In the genomic region with DNA sequence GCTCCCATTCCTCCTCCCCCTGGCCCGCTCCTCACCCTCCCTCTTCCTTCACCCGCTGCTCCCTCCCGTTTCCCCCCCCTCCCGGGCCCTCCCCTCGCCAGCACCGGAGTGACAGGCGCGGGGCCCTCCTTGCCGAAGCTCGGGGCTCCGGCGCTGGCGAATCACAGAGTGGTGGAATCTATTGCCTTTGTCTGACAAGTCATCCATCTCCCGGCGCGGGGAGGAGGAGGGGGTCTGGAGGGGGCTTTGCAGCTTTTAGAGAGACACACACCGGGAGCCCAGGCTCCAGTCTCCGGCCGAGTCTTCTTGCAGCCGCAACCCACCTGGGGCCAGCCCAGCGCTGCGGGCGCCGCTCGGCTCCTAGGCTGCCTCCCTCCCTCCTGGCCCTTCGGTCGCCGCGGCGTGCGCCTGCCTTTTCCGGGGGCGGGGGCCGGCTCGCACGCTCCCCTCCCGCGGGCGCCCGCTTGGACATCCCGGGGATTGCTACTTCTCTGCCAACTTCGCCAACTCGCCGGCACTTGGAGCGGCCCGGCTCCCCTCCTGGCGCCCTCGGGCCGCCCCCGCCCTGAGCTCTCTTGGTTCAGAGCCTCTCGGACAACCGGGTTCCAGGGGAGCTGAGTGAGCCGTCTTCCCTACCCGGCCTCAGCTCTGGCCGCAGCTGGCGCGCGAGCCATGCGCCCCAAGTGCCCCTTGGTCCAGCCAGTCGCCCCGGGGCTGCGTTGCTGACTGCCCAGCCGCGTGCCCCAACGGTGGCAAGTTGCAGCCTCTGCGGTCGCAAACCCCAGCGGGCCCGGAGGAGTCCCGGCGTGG, we compare ENCODE assay signal across 8 mouse cellular contexts. TPM values are rescaled to one million over a fixed set of nuclear protein-coding genes. Genes with fewer than 3 reads are reported as not detected.
DNase-seq lines count a peak whose midpoint lies in the region; ATAC-seq and TF ChIP-seq lines count a peak whose summit lies in the region.

No protein-coding gene starts in this region.

- in situ Hi-C loops in CH12.LX (cut with MboI; ENCODE audit: low pct_ligation_motif_present, low pct_unique_long_range_greater_than_20kb, low sequenced_read_pairs): loop anchor here (25.0 kb wide), 1 partner anchor 131 kb away; no protein-coding TSS in a partner anchor

- peaks cover 31% of the 10 kb centered on the region for H3K9me3 ChIP-seq in CH12.LX (replicated peaks; ENCODE audit: low read length)
- H3K9me3 ChIP-seq in hindbrain, embryonic 10.5 days: no peaks in the 10 kb centered on the region
- no peaks in the 10 kb centered on the region for H3K9me3 ChIP-seq in limb, embryonic 13.5 days
- no peaks in the 10 kb centered on the region for H3K9me3 ChIP-seq in stomach, postnatal 0 days (ENCODE audit: control insufficient read depth, low read length)

- peak overlapping the region; percentile 87 for H3K4me2 ChIP-seq in CH12.LX (ENCODE audit: insufficient read depth, low read depth, poor library complexity, severe bottlenecking)
- H3K4me2 ChIP-seq in limb, embryonic 13.5 days (replicated peaks): peak overlapping the region; percentile 68
- peak overlapping the region; percentile 54 for H3K4me2 ChIP-seq in stomach, postnatal 0 days (replicated peaks; ENCODE audit: low read depth)

- under 1% methylated on average over 71 of the region's 71 CpGs for WGBS in hindbrain, embryonic 10.5 days
- under 1% methylated on average over 68 of the region's 71 CpGs for WGBS in limb, embryonic 13.5 days
- WGBS in stomach, postnatal 0 days: under 1% methylated on average over 52 of the region's 71 CpGs

- no peak for TF ChIP-seq POLR2A in CH12.LX (IDR thresholded peaks at IDR 0.05; ENCODE audit: low read depth, low read length)

- no peaks in the 10 kb centered on the region for H3K79me2 ChIP-seq in CH12.LX (replicated peaks; ENCODE audit: control insufficient read depth, extremely low read depth, insufficient read depth, poor library complexity, severe bottlenecking)

- peaks cover 0 to 16% of the 10 kb centered on the region in 2 experiments; a peak in 2 of 4 replicates for H3K4me1 ChIP-seq in CH12.LX (ENCODE audit: control insufficient read depth in 1 of 2, insufficient read depth in 2 of 2)
- H3K4me1 ChIP-seq in hindbrain, embryonic 10.5 days (replicated peaks): peaks cover 78% of the 10 kb centered on the region
- H3K4me1 ChIP-seq in limb, embryonic 13.5 days: peaks cover 27% of the 10 kb centered on the region
- H3K4me1 ChIP-seq in stomach, postnatal 0 days (replicated peaks; ENCODE audit: control insufficient read depth, insufficient read depth): no peaks in the 10 kb centered on the region

- no peaks in the 10 kb centered on the region for H3K36me3 ChIP-seq in CH12.LX (replicated peaks in 1 of 2; ENCODE audit: control insufficient read depth in 1 of 2, insufficient read depth in 1 of 2, low read length in 1 of 2)
- no peaks in the 10 kb centered on the region for H3K36me3 ChIP-seq in hindbrain, embryonic 10.5 days
- H3K36me3 ChIP-seq in limb, embryonic 13.5 days: no peaks in the 10 kb centered on the region
- H3K36me3 ChIP-seq in stomach, postnatal 0 days (ENCODE audit: control insufficient read depth, insufficient read depth, low read length): no peaks in the 10 kb centered on the region

- peak overlapping the region in 2 of 3 experiments; percentile 36 to 64 for H3K4me3 ChIP-seq in CH12.LX (replicated peaks in 1 of 3; ENCODE audit: low read depth in 2 of 3, low read length in 2 of 3, poor library complexity in 1 of 3)
- H3K4me3 ChIP-seq in hindbrain, embryonic 10.5 days: peak overlapping the region; percentile 51
- H3K4me3 ChIP-seq in limb, embryonic 13.5 days: peak overlapping the region; percentile 41
- H3K4me3 ChIP-seq in stomach, postnatal 0 days (ENCODE audit: low read depth, low read length): peak overlapping the region; percentile 31

- H3K27ac ChIP-seq in CH12.LX (ENCODE audit: insufficient read depth, low read depth): no peak overlapping the region
- H3K27ac ChIP-seq in hindbrain, embryonic 10.5 days: peak overlapping the region; percentile 86
- no peak overlapping the region for H3K27ac ChIP-seq in limb, embryonic 13.5 days
- H3K27ac ChIP-seq in stomach, postnatal 0 days (replicated peaks): no peak overlapping the region

- no peak for TF ChIP-seq EP300 in CH12.LX (IDR thresholded peaks at IDR 0.05; ENCODE audit: low read length)
- no peak for TF ChIP-seq EP300 in stomach, postnatal 0 days (optimal IDR thresholded peaks at IDR 0.05)

- DNase-seq in CH12.LX (ENCODE audit: extremely low read depth) (no peak), R1 (ENCODE audit: low read depth, low spot score) (peak; percentile 68)
- peak; percentile 88 for DNase-seq in hindbrain, embryonic 10.5 days (ENCODE audit: low spot score)
- DNase-seq in stomach, postnatal 0 days (ENCODE audit: low spot score): no peak
- no peak for DNase-seq in cerebellum, adult 11-12 months

- no peak for ATAC-seq in limb, embryonic 13.5 days (ENCODE audit: low FRiP score, low read depth)
- no peak for ATAC-seq in stomach, postnatal 0 days (ENCODE audit: low FRiP score, low TSS enrichment)
- no peak for ATAC-seq in frontal cortex, adult (ENCODE audit: low TSS enrichment)
- ATAC-seq in CD4-positive, CD25-positive, alpha-beta regulatory T cell, adult 4 months: no peak

- dilution Hi-C loops in CH12.LX (cut with MboI; ENCODE audit: extremely low pct_ligation_motif_present, extremely low pct_unique_long_range_greater_than_20kb, low sequenced_read_pairs): no loop called here

- peaks cover 92% of the 10 kb centered on the region for H3K27me3 ChIP-seq in CH12.LX (replicated peaks)
- H3K27me3 ChIP-seq in hindbrain, embryonic 10.5 days (ENCODE audit: insufficient read depth, poor library complexity, severe bottlenecking): peaks cover 100% of the 10 kb centered on the region
- peaks cover 98% of the 10 kb centered on the region for H3K27me3 ChIP-seq in limb, embryonic 13.5 days
- peaks cover 39% of the 10 kb centered on the region for H3K27me3 ChIP-seq in stomach, postnatal 0 days (ENCODE audit: control insufficient read depth, insufficient read depth, low read length)

- TF ChIP-seq CTCF in CH12.LX (conservative IDR thresholded peaks at IDR 0.05 in 1 of 2, IDR thresholded peaks at IDR 0.05 in 1 of 2; ENCODE audit: low read depth in 2 of 2, low read length in 2 of 2): no peak
- TF ChIP-seq CTCF in stomach, postnatal 0 days (IDR thresholded peaks at IDR 0.05; ENCODE audit: low read depth): no peak

- no peak for TF ChIP-seq RAD21 in CH12.LX (IDR thresholded peaks at IDR 0.05; ENCODE audit: low read depth, low read length)

- H3K9ac ChIP-seq in CH12.LX (ENCODE audit: insufficient read depth, low read depth): peak overlapping the region; percentile 5; the same call in 1 of the 2 replicates
- 0 out of 2 replicates have a peak overlapping the region, but pooled peaks have one; percentile 14 for H3K9ac ChIP-seq in limb, embryonic 13.5 days
- no peak overlapping the region for H3K9ac ChIP-seq in stomach, postnatal 0 days (ENCODE audit: low read length)

TF ChIP-seq in CH12.LX, 34 proteins besides CTCF, POLR2A, EP300 and RAD21:
- TF ChIP-seq MEF2A (IDR thresholded peaks at IDR 0.05; ENCODE audit: borderline replicate concordance, low read depth, low read length) (no peak), MAX (IDR thresholded peaks at IDR 0.05; ENCODE audit: low read length) (no peak), JUN (IDR thresholded peaks at IDR 0.05; ENCODE audit: insufficient read depth, low read depth, low read length) (no peak), PAX5 (IDR thresholded peaks at IDR 0.05; ENCODE audit: low read length) (no peak), ZNF384 (IDR thresholded peaks at IDR 0.05; ENCODE audit: low read depth, low read length) (no peak), UBTF (IDR thresholded peaks at IDR 0.05; ENCODE audit: low read depth, low read length) (peak; percentile 22; the same call in 1 of the 2 replicates), JUND (conservative IDR thresholded peaks at IDR 0.05; ENCODE audit: low read depth, low read length) (no peak), MAZ (IDR thresholded peaks at IDR 0.05; ENCODE audit: low read depth, low read length) (no peak)
TF ChIP-seq in CH12.LX: peak in this region for 1.

RNA-seq across cellular contexts. Expression of a gene that starts 0.8 kb away (rescaled TPM):
- not detected in 2 replicates for total RNA-seq in CH12.LX (2012; rRNA removed)
- total RNA-seq in CH12.LX (2014; rRNA removed): not detected in 2 replicates
- polyA plus RNA-seq in CH12.LX (2012; ENCODE audit: insufficient read length, low read depth): not detected in 2 replicates
- 3.2 and 8.2 TPM in 2 replicates for polyA plus RNA-seq in hindbrain, embryonic 10.5 days (2016; fragmentation: Nextera tagmentation; extraction: Ambion mirVana)
- 0.04 TPM in 1 of 2 replicates, not detected in the other for polyA plus RNA-seq in limb, embryonic 13.5 days (2015; fragmentation: Nextera tagmentation; extraction: Ambion mirVana)
- 0.05 TPM in 1 of 2 replicates, not detected in the other for polyA plus RNA-seq in stomach, postnatal 0 days (2015; fragmentation: Nextera tagmentation; extraction: Ambion mirVana)
- under 1 TPM in 1 of 2 experiments, not detected in 1; 0.13 TPM for polyA plus RNA-seq in CD4-positive, CD25-positive, alpha-beta regulatory T cell, adult 4 months (2017; shearing (Covaris generic))

Comparison
In these comparisons a context has a peak if more than half of its experiments do, and no peak if none do; other contexts are left out.
1. DNase-seq: peak in R1 (single experiment) and hindbrain, embryonic 10.5 days (single experiment); none in CH12.LX (single experiment), stomach, postnatal 0 days (single experiment) and cerebellum, adult 11-12 months (single experiment).
2. Peak in every context shown above with its lines, with median percentiles within 50 percentile points of each other: H3K4me2 ChIP-seq and H3K4me3 ChIP-seq.